Comparison of ENCODE assay signal across 7 mouse cellular contexts in the genomic region with DNA sequence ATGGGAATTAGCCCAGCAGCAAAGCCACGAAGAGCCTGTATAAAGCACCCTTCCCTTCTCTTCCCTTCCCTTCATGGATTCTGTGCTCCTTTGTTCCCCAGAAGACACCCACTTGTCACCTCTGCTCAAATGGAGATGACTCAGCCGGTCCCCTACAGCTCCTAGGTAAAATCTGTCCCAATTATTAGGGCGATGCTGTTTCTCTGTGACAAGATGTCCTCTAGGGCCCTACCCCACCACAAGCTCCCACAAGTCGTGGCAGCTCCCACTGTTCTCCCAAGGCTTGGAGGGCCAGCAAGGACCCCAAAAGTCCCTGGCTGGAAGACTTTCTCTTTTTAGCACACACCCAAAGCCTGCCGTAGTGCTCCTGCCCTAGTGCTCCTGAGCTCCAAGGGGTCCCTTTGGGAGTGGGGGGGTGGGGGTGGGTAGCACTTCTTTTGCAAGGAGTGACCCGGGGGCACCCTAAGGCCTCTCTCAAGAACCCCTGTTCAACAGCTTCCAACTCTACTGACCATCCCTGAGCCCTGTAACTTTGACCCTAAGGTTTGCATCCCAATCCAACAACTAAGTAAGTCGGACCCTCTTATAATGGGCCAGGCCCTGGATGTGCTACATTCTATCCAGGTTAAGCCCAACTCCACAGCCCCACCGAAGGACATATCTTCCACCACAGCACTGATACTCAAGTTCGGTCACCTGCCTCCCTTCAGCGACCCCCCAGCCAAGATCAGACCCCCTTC. TPM values are rescaled to one million over a fixed set of nuclear protein-coding genes. Genes with fewer than 3 reads are reported as not detected.
A peak's percentile ranks its signal among the peaks of the same experiment; 100 is the strongest.
DNase-seq lines count a peak whose midpoint lies in the region; ATAC-seq lines count a peak whose summit lies in the region.

No protein-coding gene starts in this region.

- peak overlapping the region; percentile 68 for H3K9ac ChIP-seq in embryonic facial prominence, embryonic 15.5 days
- peak overlapping the region; percentile 83 for H3K9ac ChIP-seq in intestine, embryonic 15.5 days
- peak overlapping the region; percentile 87 for H3K9ac ChIP-seq in neural tube, embryonic 13.5 days

- H3K4me3 ChIP-seq in embryonic facial prominence, embryonic 15.5 days (replicated peaks), result peak overlapping the region; percentile 80
- H3K4me3 ChIP-seq in intestine, embryonic 15.5 days (replicated peaks), result peak overlapping the region; percentile 99
- H3K4me3 ChIP-seq in neural tube, embryonic 13.5 days, result peak overlapping the region; percentile 75

- peak overlapping the region; percentile 80 for H3K4me2 ChIP-seq in embryonic facial prominence, embryonic 15.5 days (replicated peaks)
- peak overlapping the region; percentile 85 for H3K4me2 ChIP-seq in intestine, embryonic 15.5 days (replicated peaks)
- peak overlapping the region; percentile 79 for H3K4me2 ChIP-seq in neural tube, embryonic 13.5 days

- H3K36me3 ChIP-seq in embryonic facial prominence, embryonic 15.5 days, result peaks cover 19% of the 10 kb centered on the region
- peaks cover 3% of the 10 kb centered on the region; the same call in 1 of the 2 replicates for H3K36me3 ChIP-seq in intestine, embryonic 15.5 days
- H3K36me3 ChIP-seq in neural tube, embryonic 13.5 days, result peaks cover 24% of the 10 kb centered on the region

- H3K9me3 ChIP-seq in embryonic facial prominence, embryonic 15.5 days (replicated peaks), result no peaks in the 10 kb centered on the region
- no peaks in the 10 kb centered on the region for H3K9me3 ChIP-seq in intestine, embryonic 15.5 days
- no peaks in the 10 kb centered on the region for H3K9me3 ChIP-seq in neural tube, embryonic 13.5 days

- H3K4me1 ChIP-seq in embryonic facial prominence, embryonic 15.5 days, result peaks cover 32% of the 10 kb centered on the region
- peaks cover 22% of the 10 kb centered on the region for H3K4me1 ChIP-seq in intestine, embryonic 15.5 days (replicated peaks)
- H3K4me1 ChIP-seq in neural tube, embryonic 13.5 days (replicated peaks), result peaks cover 42% of the 10 kb centered on the region

- peak overlapping the region; percentile 80 for H3K27ac ChIP-seq in embryonic facial prominence, embryonic 15.5 days (replicated peaks)
- H3K27ac ChIP-seq in intestine, embryonic 15.5 days, result peak overlapping the region; percentile 84
- H3K27ac ChIP-seq in neural tube, embryonic 13.5 days (replicated peaks), result peak overlapping the region; percentile 70; the same call in 1 of the 2 replicates

- ATAC-seq in embryonic facial prominence, embryonic 15.5 days (ENCODE audit: insufficient number of reproducible peaks, low FRiP score, low TSS enrichment, low read depth), result peak; percentile 6; the same call in 1 of the 2 replicates
- peak; percentile 55 for ATAC-seq in intestine, embryonic 15.5 days
- peak; percentile 33 for ATAC-seq in neural tube, embryonic 13.5 days (ENCODE audit: low read depth)

- 20% methylated on average over 10 of the region's 10 CpGs for WGBS in embryonic facial prominence, embryonic 15.5 days
- 17% methylated on average over 10 of the region's 10 CpGs for WGBS in intestine, embryonic 15.5 days
- WGBS in neural tube, embryonic 13.5 days, result 20% methylated on average over 10 of the region's 10 CpGs

- DNase-seq in thymus, postnatal 25 days, result peak; percentile 11
- no peak for DNase-seq in thymus, postnatal 10 days (ENCODE audit: low spot score in 2 of 2)
- no peak for DNase-seq in gastrocnemius, adult 8-10 months (ENCODE audit: low spot score in 2 of 2)
- DNase-seq in retina, embryonic 14.5 days (ENCODE audit: low spot score), result no peak

- H3K27me3 ChIP-seq in embryonic facial prominence, embryonic 15.5 days, result no peaks in the 10 kb centered on the region
- no peaks in the 10 kb centered on the region for H3K27me3 ChIP-seq in intestine, embryonic 15.5 days (replicated peaks)
- H3K27me3 ChIP-seq in neural tube, embryonic 13.5 days, result no peaks in the 10 kb centered on the region

RNA-seq across cellular contexts. Expression of a gene that starts 0.5 kb away (rescaled TPM):
- polyA plus RNA-seq in embryonic facial prominence, embryonic 15.5 days (2015; fragmentation: Nextera tagmentation; extraction: Ambion mirVana), result 17.0 and 18.2 TPM in 2 replicates
- 25.4 and 25.8 TPM in 2 replicates for polyA plus RNA-seq in intestine, embryonic 15.5 days (2015; fragmentation: Nextera tagmentation; extraction: Ambion mirVana)
- polyA plus RNA-seq in neural tube, embryonic 13.5 days (2015; fragmentation: Nextera tagmentation; extraction: Ambion mirVana), result 20.3 and 22.8 TPM in 2 replicates
- 10 to 100 TPM; 17.2 to 23.5 (median 21.3) TPM for total RNA-seq in gastrocnemius, adult 8-10 months (2022)

RNA-seq across cellular contexts. Expression of a gene that starts 1.0 kb away (rescaled TPM):
- 109 and 116 TPM in 2 replicates for polyA plus RNA-seq in embryonic facial prominence, embryonic 15.5 days (2015; fragmentation: Nextera tagmentation; extraction: Ambion mirVana)
- 89.5 and 97.1 TPM in 2 replicates for polyA plus RNA-seq in intestine, embryonic 15.5 days (2015; fragmentation: Nextera tagmentation; extraction: Ambion mirVana)
- polyA plus RNA-seq in neural tube, embryonic 13.5 days (2015; fragmentation: Nextera tagmentation; extraction: Ambion mirVana), result 86.4 and 93.2 TPM in 2 replicates
- total RNA-seq in gastrocnemius, adult 8-10 months (2022), result 10 to 100 TPM; 36.7 to 39.9 (median 38.5) TPM
